Mouse (Mus musculus) MEL (cell line): ENCODE results near the gene Hspa12a. TPM values are rescaled to one million over a fixed set of nuclear protein-coding genes. Genes with fewer than 3 reads are reported as not detected.
"Not testable (repeated sequence)": the region's sequence is repeated elsewhere in the genome, so short reads cannot be mapped to it uniquely, and the experiment has no call there.

Experiments
- DNase-seq: peaks from one replicate; pipeline ENCODE4 v3.0.0; 2011; ENCODE audit warnings: low read depth, low spot score
- H3K27ac ChIP-seq: 2 replicates; pipeline ENCODE4 v1.5.1; 2012; ENCODE audit warnings: low read depth, mild to moderate bottlenecking, control low read depth, low read length, moderate library complexity; ENCODE audit not compliant: control insufficient read depth
- H3K27me3 ChIP-seq, 2 experiments: fragments of 150-350 bp in 1 of 2; sonication (generic) in 1 of 2; 2 replicates each; pipeline ENCODE4 v1.6.1; 2012; ENCODE audit warnings: low read length in 2 of 2, mild to moderate bottlenecking in 2 of 2, improper control_type of control experiment in 1 of 2, moderate library complexity in 1 of 2; ENCODE audit not compliant: insufficient read depth in 2 of 2, control insufficient read depth in 1 of 2
- H3K36me3 ChIP-seq, 2 experiments: 2 replicates each; pipeline ENCODE4 v1.6.1; 2012 to 2014; ENCODE audit warnings: low read length in 2 of 2, improper control_type of control experiment in 1 of 2, inconsistent platforms in 1 of 2, mild to moderate bottlenecking in 1 of 2; ENCODE audit not compliant: insufficient read depth in 2 of 2, control insufficient read depth in 1 of 2
- H3K4me1 ChIP-seq, 2 experiments: fragments of 150-350 bp in 1 of 2; sonication (generic) in 1 of 2; 2 replicates each; pipeline ENCODE4 v1.6.1; 2012; ENCODE audit warnings: low read length in 2 of 2, improper control_type of control experiment in 1 of 2, mild to moderate bottlenecking in 1 of 2; ENCODE audit not compliant: insufficient read depth in 2 of 2, control insufficient read depth in 1 of 2
- H3K4me3 ChIP-seq, 2 experiments: fragments of 150-350 bp in 1 of 2; sonication (generic) in 1 of 2; 2 replicates each; pipeline ENCODE4 v1.5.1; 2012; ENCODE audit warnings: low read depth in 2 of 2, low read length in 2 of 2, mild to moderate bottlenecking in 2 of 2, moderate library complexity in 2 of 2, control low read depth in 1 of 2, improper control_type of control experiment in 1 of 2; ENCODE audit not compliant: control insufficient read depth in 1 of 2, insufficient read depth in 1 of 2
- H3K79me2 ChIP-seq: 2 replicates; pipeline ENCODE4 v1.6.1; 2012; ENCODE audit warnings: mild to moderate bottlenecking, low read length, moderate library complexity; ENCODE audit not compliant: control insufficient read depth, poor library complexity, insufficient read depth
- H3K9ac ChIP-seq: 2 replicates; pipeline ENCODE4 v1.6.1; 2012; ENCODE audit warnings: low read depth, mild to moderate bottlenecking, control low read depth, low read length, moderate library complexity; ENCODE audit not compliant: control insufficient read depth, poor library complexity, severe bottlenecking
- H3K9me3 ChIP-seq: fragments of 150-350 bp; sonication (generic); replicated peaks from 2 replicates; pipeline ENCODE4 v1.6.1; 2012; ENCODE audit warnings: mild to moderate bottlenecking, low read length, improper control_type of control experiment, moderate library complexity; ENCODE audit not compliant: insufficient read depth
- CHD1 ChIP-seq: IDR thresholded peaks from 2 replicates; pipeline ENCODE4 v1.6.1; 2012; ENCODE audit warnings: low read depth, mild to moderate bottlenecking, inconsistent platforms, low read length, improper control_type of control experiment
- CTCF ChIP-seq, 3 experiments: IDR thresholded peaks in 2 of 3; conservative IDR thresholded peaks in 1 of 3; 2 replicates each; pipeline ENCODE4 v1.5.1; 2011 to 2012; ENCODE audit warnings: low read length in 3 of 3, low read depth in 2 of 3, mild to moderate bottlenecking in 2 of 3, improper control_type of control experiment in 1 of 3, inconsistent platforms in 1 of 3, mixed read lengths in 1 of 3, moderate library complexity in 1 of 3; ENCODE audit not compliant: control insufficient read depth in 1 of 3, insufficient read depth in 1 of 3, poor library complexity in 1 of 3, severe bottlenecking in 1 of 3
- ELF1 ChIP-seq: IDR thresholded peaks from 2 replicates; pipeline ENCODE4 v1.6.1; 2014; ENCODE audit warnings: low read depth, mild to moderate bottlenecking, inconsistent platforms, low read length, improper control_type of control experiment, moderate library complexity
- EP300 ChIP-seq, 2 experiments: IDR thresholded peaks; 2 replicates each; pipeline ENCODE4 v1.6.1; 2011; ENCODE audit warnings: improper control_type of control experiment in 2 of 2, low read length in 2 of 2, low read depth in 1 of 2, mild to moderate bottlenecking in 1 of 2
- GATA1 ChIP-seq: IDR thresholded peaks from 2 replicates; pipeline ENCODE4 v1.6.1; 2011; ENCODE audit warnings: low read depth, low read length, improper control_type of control experiment
- HCFC1 ChIP-seq: IDR thresholded peaks from 2 replicates; pipeline ENCODE4 v1.6.1; 2012; ENCODE audit warnings: low read depth, mild to moderate bottlenecking, inconsistent platforms, low read length, improper control_type of control experiment, moderate library complexity
- MEF2A ChIP-seq: IDR thresholded peaks from 2 replicates; pipeline ENCODE4 v1.6.1; 2014; ENCODE audit warnings: low read depth, mild to moderate bottlenecking, inconsistent platforms, low read length, improper control_type of control experiment; ENCODE audit not compliant: poor library complexity, insufficient replicate concordance, severe bottlenecking; ENCODE audit errors: extremely low read depth
- MXI1 ChIP-seq: IDR thresholded peaks from 2 replicates; pipeline ENCODE4 v1.6.1; 2011; ENCODE audit warnings: mild to moderate bottlenecking, low read depth, low read length, improper control_type of control experiment
- TBP ChIP-seq: IDR thresholded peaks from 2 replicates; pipeline ENCODE4 v1.8.0; 2011; ENCODE audit warnings: low read depth, low read length, improper control_type of control experiment
- USF1 ChIP-seq: IDR thresholded peaks from 2 replicates; pipeline ENCODE4 v1.6.1; 2014; ENCODE audit warnings: low read depth, mild to moderate bottlenecking, inconsistent platforms, low read length, improper control_type of control experiment, moderate library complexity
- ZC3H11A ChIP-seq: IDR thresholded peaks from 2 replicates; pipeline ENCODE4 v1.6.1; 2012; ENCODE audit warnings: low read depth, mild to moderate bottlenecking, inconsistent platforms, low read length, improper control_type of control experiment
- ZMIZ1 ChIP-seq: IDR thresholded peaks from 2 replicates; pipeline ENCODE4 v1.6.1; 2012; ENCODE audit warnings: low read depth, mild to moderate bottlenecking, inconsistent platforms, low read length, improper control_type of control experiment, moderate library complexity
- polyA plus RNA-seq, 2 experiments: library from polyadenylated mRNA; stranded (reverse) in 1 of 2; unstranded in 1 of 2; fragments of >175 nt in 1 of 2; fragments of >200 nt in 1 of 2; gene quantifications; 2 replicates each; pipeline versions ENCODE4 v1.2.1 to v1.2.4; 2012; ENCODE audit warnings: low replicate concordance in 2 of 2, low read depth in 1 of 2; ENCODE audit not compliant: insufficient read length in 2 of 2, insufficient read depth in 1 of 2, missing spikeins in 1 of 2
- total RNA-seq: library from RNA; depleted of rRNA; stranded (reverse); fragments of 300-350 nt; gene quantifications from 2 replicates; pipeline ENCODE4 v1.2.3, GENCODE M21; 2012

The Hspa12a gene
- total and polyA plus RNA-seq, 3 experiments = not detected

DNA sequence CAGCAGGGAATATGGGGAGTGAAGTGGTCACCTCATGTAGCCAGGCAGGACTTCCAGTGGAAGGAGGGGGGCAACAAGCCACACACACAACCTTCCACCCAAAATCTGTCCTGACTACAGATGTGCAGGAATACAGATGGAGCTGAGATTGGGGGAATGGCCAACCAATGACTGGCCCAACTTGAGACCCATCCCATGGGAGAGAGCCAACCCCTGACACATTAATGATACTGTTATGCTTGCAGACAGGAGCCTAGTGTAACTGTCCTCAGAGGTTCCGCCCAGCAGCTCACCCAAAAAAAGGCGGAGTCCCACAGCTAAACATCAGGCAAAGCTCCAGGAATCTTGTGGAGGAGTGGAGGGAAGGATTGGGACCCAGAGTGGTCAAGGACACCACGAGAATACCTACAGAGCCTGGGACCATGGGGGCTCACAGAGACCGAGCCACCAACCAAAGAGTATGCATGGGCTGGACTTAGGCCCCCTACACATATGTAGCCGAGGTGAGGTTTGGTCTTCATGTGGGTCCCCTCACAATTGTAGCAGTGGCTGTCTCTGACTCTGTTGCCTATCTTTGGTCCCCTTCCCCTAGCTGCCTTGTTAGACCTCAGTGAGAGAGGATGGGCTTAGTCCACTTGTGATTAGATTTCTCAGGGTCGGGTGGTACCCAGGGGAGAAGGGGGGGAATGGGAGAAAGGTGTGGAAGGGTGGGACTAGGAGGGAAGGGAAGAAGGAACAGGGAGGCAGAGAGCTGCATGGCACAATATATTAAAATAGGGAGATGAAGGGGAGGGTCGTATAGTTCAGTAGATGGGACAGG, 40.2 kb downstream of the Hspa12a start:
- H3K4me1 ChIP-seq = no peaks in the 10 kb centered on the region
- H3K27ac ChIP-seq = no peak overlapping the region
- H3K36me3 ChIP-seq = no peaks in the 10 kb centered on the region
- H3K9ac ChIP-seq = no peak overlapping the region
- no peak for DNase-seq
- no peak overlapping the region for H3K4me3 ChIP-seq
- H3K9me3 ChIP-seq = no peaks in the 10 kb centered on the region
- TF ChIP-seq USF1 (no peak), ZMIZ1 (no peak), EP300 (IDR thresholded peaks at IDR 0.05; ENCODE audit: low read depth in 1 of 2, low read length in 2 of 2) (no peak), ZC3H11A (no peak), GATA1 (no peak), TBP (no peak), MEF2A (no peak), ELF1 (no peak)
- no peaks in the 10 kb centered on the region for H3K79me2 ChIP-seq
- H3K27me3 ChIP-seq = no peaks in the 10 kb centered on the region

DNA sequence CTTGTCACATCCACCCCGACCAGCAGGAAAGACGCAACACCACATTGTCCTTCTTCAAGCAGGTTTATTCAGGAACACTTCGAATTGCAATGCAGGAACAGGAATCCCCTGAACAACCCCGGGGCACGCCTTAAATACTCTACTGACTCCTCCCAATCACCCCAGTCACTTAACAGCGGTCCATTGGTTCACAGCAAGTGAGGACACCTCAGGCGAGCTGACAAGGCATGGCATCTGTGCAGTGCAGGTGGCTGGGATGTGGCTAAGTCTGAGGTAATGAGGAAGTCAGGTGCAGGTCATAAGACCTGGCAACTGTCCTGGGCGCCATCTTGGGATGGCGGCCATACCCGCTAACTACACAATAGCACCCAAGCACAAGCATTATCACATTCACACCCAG, 43.0 kb downstream of the Hspa12a start:
- H3K4me1 ChIP-seq, H3K9ac ChIP-seq, H3K36me3 ChIP-seq, H3K27ac ChIP-seq, H3K9me3 ChIP-seq, DNase-seq, H3K27me3 ChIP-seq, H3K4me3 ChIP-seq, H3K79me2 ChIP-seq: not testable (repeated sequence)

DNA sequence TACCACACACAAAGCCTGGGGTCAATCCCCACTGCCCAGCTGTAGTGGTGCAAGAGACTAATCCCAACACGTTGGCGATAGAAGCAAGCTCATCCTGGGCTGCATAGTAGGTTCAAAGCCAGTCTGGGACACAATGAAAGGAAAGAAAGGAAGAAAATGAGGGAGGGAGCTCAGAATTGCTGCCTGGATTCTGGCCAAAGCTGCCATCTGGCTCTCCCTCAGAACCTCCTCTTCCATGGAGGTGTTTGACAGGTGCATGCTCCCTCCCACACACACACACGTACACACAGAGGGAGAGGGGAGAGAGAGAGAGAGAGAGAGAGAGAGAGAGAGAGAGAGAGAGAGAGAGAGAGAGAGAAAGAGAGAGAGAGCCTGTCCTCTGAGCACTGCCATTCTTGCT, 47.2 kb downstream of the Hspa12a start:
- no peak for DNase-seq
- no peak overlapping the region for H3K4me3 ChIP-seq
- H3K4me1 ChIP-seq = no peaks in the 10 kb centered on the region
- no peaks in the 10 kb centered on the region for H3K9me3 ChIP-seq
- H3K79me2 ChIP-seq = no peaks in the 10 kb centered on the region
- H3K27me3 ChIP-seq = no peaks in the 10 kb centered on the region
- TF ChIP-seq CTCF (IDR thresholded peaks at IDR 0.05 in 2 of 3, conservative IDR thresholded peaks at IDR 0.05 in 1 of 3; ENCODE audit: control insufficient read depth in 1 of 3, insufficient read depth in 1 of 3, low read depth in 2 of 3, low read length in 3 of 3, poor library complexity in 1 of 3, severe bottlenecking in 1 of 3) (no peak), CHD1 (no peak), HCFC1 (no peak), MXI1 (no peak), EP300 (IDR thresholded peaks at IDR 0.05; ENCODE audit: low read depth in 1 of 2, low read length in 2 of 2) (no peak)
- H3K36me3 ChIP-seq = no peaks in the 10 kb centered on the region
- H3K27ac ChIP-seq = no peak overlapping the region
- no peak overlapping the region for H3K9ac ChIP-seq
